Mouse (Mus musculus) brain, adult 10 weeks (tissue): Measurements from ENCODE around the gene Tex36. TPM values are rescaled to one million over a fixed set of nuclear protein-coding genes. Genes with fewer than 3 reads are reported as not detected.

ENCODE experiments used
- polyA plus RNA-seq: library from polyadenylated mRNA; stranded (reverse); fragments of 350-450 nt; fragmentation: Illumina TruSeq; extraction: RNeasy Lipid Tissue Mini Kit (QIAGEN cat#74804); gene quantifications from one replicate; pipeline ENCODE4 v1.2.3, GENCODE M21; 2015; ENCODE audit warnings: low read depth, low replicate concordance

Tex36 gene
- polyA plus RNA-seq: not detected

GRCm38 (mm10) chr7:133602058-133602457 lies at the start of gene Tex36:
Gene Tex36 (minus strand): TSS chr7:133602158.

GRCm38 (mm10) chr7:133637361-133638305 lies 35.7 kb upstream of the Tex36 start, which contains the start of gene Edrf1:
Gene Edrf1 (plus strand): TSS chr7:133637543.

Other genes with a start within 250 kb of the Tex36 start
- 23.1 TPM for gene Edrf1, start 35.4 kb upstream of the Tex36 start, polyA plus RNA-seq
- gene Mmp21, start 77.9 kb upstream of the Tex36 start, polyA plus RNA-seq: not detected
- gene Bccip, start 107.2 kb upstream of the Tex36 start, polyA plus RNA-seq: 89.8 TPM
- 36.5 TPM for gene Uros, start 107.9 kb upstream of the Tex36 start, polyA plus RNA-seq
- 5.4 TPM for gene Fank1, start 174.7 kb upstream of the Tex36 start, polyA plus RNA-seq
- gene Dhx32, start 180.6 kb upstream of the Tex36 start, polyA plus RNA-seq: 30.5 TPM